Mouse (Mus musculus) yolk sac, embryonic 10.5 days (tissue): ENCODE data around the gene Rasip1.
A peak's percentile ranks its signal among the peaks of the same experiment; 100 is the strongest.

Experiments
- DNase-seq: peaks from one replicate; pipeline ENCODE4 v3.0.0-alpha.2; 2017; ENCODE audit warnings: low spot score

Rasip1 gene

DNA sequence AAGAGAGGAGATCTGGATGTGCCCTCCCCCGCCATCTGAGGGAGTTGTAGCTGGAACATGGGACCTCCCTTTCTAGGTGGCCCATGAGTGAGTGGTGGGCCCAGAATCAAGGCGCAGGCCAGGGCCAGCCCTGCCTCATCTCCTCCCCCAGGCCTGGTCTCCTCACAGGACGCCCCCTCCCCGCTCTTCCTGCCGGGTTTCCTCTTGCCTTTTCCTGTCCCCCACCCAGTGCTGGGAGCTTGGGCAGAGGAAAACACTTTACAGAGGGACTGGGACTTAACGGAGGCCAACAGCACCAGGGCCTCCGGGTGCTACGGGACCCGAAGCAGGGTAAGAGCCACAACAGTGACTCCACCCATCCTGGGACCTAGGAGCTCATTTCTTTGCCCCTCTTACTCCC, at the start of gene Rasip1:
Gene Rasip1 (plus strand): TSS at position 228 of the 400 bp plus-strand sequence.
- no peak for DNase-seq

DNA sequence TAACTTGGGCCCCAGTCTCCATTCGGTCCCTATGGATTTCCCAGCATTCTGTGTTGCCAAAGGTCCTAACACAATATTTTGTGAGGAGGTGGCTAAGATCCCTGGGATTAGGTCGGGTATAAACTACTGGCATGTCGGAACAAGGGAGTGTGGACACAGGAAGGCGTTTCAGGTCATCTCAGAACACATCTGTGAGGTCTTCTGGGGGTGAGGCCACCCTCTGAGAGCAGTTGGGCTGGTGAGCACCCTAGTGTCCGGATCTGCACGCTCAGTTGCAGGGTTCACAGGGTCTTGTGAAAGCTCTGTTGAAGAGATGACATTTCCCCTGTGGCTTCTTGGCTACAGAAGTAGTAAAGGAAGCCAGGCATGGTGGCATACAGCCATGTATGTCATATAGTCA, 41.4 kb upstream of the Rasip1 start:
- DNase-seq: no peak

DNA sequence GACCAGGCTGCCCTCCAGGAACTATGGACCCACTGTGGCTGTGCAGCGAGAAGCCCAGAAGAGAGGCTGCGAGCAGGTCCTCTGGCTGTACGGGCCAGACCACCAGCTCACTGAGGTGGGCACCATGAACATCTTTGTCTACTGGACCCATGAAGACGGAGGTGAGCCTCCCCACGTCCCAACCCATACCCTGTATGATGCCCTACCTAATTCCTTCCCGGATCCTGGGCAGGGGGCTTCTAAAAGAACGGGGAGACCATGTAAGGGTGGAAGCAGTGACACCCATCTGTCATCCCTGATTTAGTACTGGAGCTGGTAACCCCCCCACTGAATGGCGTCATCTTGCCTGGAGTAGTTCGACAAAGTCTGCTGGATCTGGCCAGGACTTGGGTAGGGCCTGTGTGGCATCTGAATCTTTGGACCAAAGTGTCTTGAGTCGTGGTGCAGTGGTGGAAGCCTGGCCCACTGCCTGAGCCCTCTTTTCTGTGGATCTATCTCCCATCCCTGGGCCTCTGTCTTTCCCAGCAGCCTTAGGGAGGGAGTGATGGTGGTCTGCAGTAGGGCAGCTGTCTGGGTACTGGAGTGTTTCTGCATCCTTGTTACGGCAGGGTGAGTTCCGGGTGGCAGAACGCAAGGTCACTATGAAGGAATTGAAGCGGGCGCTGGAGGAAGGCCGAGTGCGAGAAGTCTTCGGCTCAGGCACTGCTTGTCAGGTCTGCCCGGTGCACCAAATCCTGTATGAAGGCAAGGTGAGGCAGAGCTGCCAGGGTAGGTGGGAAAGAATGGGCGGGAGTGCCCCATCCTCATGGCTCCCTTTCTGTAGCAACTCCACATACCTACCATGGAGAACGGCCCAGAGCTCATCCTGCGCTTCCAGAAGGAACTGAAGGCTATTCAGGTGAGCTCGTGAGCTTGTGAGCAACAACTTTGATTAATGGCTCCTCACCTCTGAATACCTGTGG, 39.4 kb upstream of the Rasip1 start:
- no peak for DNase-seq

DNA sequence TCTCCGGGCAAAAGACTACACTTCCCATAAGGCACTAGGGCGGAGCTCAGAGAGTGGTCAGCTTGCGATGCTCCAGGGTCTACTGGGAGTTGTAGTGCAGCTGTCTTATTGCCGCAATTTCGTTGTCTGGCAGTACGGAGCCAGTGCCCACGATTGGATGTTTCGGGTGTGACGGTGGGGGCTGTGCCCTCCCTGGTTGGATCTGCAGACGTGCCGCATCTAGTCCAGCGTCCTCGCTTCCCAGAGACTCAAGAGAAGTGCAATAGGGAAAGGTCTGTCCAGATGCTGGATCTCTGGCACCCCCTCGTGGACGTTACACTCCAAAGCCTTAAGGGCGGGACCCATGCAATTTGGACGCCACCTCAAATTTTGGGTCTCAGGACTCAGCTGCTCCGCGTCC, 38.1 kb upstream of the Rasip1 start:
- peak; percentile 92 for DNase-seq

DNA sequence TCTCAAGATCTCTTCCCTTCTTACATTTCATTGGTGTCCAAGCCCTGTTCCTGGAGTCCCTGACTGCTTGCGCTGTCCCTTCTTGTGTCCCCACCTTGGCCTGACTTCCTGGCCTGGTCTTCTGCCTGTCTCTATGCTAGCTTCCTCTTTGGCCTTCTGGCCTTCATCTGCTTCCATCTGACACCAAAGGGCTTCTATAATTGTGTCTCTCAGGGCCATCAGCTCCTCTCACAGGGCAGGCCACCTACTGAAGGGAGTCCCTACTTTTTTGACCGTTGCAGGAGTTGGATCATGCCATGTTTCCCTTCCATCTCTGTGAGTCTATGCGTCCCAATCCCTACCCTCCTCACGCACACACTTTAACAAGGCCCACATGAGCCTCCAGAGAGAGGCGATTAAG, 37.4 kb upstream of the Rasip1 start:
- DNase-seq: no peak

DNA sequence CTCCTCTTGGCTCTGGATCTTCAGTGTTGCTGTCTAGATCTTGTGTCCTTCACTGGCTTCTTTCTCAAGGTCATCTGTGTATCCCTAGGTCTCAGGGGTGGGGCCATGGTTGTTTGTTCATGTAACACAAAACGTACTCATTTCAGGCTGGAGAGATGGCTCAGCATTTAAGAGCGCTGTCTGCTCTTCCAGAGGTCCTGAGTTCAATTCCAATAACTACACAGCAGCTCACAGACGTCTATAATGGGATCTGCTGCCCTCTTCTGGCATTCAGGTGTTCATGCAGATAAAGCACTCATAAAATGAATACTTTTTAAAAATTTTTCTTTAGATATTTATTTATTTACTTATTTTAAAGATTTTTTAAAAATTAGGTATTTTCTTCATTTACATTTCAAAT, 36.4 kb upstream of the Rasip1 start:
- DNase-seq: no peak

DNA sequence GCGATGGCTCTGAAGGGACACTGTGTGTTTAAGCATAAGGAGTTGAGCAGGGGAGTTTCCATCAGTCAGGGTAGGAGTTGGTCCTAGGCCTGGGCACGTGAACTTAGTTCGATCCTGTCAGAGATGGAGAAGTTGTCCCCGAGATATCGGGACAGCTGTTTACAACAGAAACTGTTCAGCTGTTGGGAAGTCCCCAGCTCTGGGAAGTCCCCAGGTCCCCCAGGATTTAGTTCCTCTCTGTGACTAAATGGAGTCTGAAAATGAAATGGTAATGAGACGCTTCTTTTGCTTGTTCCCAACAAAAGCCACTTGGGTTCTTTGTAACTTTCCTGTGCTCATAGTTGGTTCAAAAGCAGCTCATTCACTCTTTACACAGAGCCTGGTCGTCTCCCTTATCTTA, 35.4 kb upstream of the Rasip1 start:
- DNase-seq: no peak

DNA sequence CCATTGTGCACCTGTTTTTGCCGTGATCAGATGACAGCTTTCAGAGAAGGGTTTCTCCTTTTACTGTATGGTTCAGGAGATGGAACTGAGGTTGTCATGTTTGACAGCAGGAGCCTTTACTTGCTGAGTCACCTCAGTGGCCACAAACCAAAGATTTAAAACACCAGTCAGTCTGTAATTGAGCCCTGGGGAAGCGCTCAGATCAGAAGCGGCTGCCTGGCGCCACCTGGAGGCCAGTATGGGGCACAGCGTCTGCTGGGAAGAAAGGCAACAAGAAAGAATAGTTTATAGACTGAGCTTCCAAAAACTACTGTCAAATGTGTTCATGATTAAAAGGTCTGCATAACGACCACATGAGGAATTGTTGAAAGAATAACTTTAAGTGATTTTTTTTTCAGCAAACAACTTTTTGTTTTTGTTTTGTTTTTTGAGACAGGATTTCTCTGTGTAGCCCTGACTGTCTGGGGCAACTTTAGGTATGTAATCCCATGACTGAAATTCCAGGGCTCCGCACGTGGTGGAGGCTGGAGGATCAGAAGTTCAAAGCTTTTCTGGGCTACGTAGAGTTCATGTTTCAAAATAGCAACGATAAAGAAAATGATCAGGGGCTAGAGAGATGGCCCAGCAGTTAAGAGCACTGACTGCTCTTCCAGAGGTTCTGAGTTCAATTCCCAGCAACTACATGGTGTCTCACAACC, 34.0 kb upstream of the Rasip1 start:
- peak; percentile 58 for DNase-seq

DNA sequence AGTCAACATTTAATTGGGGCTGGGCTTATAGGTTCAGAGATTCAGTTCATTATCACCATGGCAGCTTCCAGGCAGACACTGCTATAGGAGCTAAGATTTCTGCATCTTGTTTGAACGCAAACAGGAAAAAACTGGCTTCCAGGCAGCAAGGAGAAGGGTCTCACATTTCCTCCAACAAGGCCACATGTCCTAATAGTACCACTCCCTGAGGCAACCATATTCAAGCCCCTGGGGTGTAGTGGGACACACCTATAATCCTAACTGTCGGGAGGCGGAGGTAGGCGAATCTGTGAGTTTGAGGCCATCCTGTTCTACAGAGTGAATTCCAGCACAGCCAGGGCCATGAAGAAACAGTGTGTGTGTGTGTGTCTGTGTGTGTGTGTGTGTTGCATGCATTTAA, 32.1 kb upstream of the Rasip1 start:
- DNase-seq: no peak

DNA sequence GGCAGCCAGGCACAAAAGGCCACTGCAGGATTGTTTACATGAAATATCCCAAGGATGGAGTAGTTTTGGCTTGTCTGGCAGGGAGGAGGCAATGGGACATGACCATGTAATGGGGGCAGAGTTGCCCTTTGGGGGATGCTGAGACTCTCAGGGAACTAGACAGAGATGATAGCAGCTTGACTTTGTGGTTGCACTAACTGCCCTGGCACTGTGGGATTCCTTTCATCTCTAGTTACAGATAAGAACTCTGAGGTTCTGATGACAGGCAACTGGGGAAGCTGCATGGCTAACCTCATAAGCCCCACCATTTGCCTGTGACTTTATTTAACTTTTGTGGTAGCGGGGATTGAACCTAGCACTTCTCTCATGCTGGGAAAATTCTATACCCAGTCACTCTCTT, 31.2 kb upstream of the Rasip1 start:
- no peak for DNase-seq

DNA sequence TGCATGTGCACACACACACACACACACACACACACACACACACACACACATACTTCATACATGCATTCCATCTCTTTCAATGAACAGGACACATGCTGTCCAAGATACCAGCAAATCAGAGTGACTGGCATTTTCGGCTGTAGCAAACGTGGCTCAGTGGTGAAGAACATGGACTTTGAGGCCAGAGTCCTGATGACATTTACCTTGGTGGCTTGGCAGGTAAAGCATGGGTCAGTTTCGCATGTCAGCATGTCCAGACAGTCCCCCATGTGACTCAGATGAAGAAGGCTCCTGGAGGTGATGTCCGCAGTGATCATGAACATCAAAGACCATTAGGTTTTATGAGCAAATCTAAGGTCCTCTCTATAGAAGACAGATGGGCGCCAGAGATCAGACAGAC, 30.3 kb upstream of the Rasip1 start:
- no peak for DNase-seq

DNA sequence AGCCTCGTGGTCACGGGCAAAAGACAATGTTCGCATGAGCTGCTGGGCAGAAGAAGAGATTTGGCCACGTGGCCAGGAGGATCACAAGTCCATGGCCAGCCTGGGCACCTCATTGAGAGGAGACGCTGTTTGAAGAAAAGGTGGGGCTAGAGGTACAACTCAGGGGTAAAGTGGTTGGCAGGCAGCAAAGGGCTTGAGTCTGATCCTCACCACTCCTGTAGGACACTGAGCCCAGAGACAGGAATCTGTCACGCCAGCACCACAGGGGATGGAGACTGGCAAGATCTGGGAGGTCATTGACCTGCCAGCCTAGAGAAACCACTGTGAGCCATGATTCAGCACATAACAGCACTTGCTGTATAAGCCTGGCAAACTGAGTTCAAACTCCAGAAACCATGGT, 29.8 kb upstream of the Rasip1 start:
- DNase-seq: no peak

DNA sequence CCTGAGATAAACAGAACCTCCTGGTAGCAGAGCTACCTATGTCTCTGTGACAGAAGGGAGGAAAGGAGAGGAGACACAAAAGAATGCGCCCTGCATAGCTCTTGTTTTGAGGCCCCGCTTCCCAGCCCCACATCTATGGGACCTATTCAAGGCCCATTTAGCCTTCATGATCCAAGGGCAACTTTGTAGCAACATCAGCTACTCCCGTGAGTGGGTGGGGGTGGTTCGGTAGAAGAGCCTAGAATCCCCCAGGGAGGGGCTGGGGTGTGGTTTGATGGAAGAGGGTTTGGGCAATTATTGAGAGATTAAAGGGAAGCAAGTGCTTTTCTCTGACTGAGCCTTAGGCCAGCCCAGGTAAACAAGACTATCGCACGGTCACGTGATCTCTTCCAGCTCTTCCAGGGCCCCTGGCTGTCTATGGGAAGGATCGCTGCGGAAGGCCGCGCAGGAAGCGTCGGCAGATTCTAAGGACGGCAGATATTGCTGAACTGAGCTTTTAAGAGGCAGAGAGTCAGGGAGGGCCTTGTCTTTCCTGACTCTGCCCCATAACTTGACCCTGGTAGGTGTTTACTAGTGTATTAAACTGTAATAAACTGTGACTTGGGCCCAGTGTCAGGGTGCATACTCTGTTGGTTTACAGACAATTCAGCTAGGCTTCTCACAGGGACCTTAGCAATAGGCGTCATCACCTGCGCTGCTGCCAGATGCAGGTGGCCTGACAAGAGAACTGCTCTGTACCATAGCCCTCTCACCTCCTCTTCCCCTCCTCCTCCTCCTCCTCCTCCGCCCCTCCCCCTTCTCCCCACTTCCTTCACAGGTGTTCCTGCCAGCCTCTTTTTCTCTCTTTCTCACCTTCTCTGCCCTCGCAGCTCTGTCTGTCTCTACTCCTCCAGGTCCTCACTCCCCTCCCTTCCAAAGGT, 28.1 kb upstream of the Rasip1 start:
- DNase-seq: peak; percentile 66

DNA sequence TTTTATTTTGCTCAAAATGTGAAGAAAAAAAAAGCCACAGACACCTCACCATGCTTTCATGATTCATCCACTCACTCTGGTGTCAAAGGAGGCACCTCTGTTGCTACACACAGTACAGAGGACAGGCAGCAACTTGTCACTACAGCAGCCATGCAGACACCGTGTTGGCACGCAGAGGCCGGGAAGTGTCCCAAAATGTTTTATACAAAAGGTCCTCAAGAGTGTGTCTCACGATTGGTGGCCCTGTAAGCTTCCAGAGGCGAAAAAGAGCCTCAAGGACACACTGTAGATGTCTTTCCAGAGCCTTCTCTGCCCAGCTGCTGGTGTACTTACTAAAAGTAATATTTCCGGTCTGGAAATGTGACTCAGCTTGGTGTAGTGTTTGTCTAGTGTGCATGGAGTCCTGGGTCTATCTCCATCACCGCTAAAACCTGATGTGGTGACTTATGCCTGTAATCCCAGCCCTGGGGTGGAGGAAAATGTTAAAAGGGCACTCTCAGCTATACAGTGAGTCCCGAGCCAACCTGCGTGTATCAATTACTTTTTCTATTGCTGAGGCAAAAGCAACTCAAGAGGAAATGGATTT, 21.5 kb upstream of the Rasip1 start:
- no peak for DNase-seq

DNA sequence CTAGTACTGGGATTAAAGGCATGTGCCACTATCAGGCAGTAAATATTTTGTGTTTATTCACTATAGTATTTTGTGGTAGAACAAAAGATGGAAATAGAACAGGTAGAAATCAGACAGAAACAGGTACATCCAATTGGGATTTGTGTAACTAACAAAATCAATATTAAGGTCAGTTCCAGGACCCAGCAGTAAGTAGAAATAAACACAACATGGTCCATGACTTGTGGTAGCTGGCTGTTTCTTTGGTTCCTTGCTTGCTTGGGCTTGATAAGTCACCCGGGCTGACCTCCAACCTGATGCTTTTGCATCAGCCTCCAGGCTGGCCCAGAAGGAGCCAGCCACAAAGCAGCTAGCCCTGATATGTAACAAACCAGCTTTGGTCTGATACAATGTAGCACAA, 17.8 kb upstream of the Rasip1 start:
- DNase-seq: no peak

DNA sequence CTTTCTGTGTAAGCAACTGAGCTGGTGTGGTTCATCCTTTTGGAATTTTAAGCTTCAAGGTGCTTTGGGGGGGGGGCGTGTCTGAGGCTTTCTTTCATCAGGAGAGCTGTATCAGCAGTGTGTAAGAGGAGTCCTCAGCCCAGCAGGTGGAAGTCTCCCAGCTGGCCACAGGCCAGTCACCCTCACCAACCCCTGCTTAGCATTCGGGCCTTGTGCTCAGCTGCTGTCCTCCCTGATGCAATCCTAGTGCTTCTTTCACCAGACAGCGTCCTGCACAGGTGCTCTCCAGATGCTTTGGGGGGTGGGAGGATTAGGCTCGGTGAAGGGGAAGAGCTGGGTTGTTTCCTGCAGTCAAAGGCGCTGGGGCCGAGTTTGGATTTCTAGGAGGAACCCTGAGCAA, 11.0 kb upstream of the Rasip1 start:
- DNase-seq: no peak

DNA sequence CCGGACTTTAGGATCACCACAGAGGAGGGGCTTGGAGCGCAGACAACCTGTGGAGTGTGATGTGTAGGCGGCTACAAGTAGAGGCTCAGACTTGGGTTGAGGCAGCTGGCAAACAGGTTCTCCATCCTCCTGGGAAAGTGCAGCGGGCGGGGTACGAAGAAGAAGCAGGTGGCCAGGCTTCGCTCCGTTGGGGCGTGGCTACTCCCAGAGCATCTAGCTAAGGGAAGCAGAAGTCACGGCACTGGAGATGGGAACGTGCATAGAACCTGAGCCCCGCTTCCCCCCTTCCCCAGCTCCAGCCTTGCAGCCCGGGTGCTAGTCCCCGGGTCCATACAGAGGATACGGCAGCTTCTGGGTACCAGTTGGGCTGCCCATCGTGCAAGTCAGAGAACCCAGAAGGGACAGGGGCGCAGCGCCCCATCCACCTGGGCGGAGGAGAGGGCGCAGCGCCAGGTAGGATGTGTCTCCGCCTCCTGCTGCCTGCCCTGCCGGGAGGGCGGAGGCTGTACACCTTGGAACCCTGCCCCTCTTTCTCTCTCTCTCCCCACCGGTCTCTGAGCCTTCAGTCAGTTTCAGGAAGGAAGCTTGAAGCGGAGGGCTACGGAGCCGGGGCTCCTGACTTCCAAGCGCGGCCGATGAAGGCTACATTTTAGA, 10.1 kb upstream of the Rasip1 start, which contains the start of gene Fut1:
Gene Fut1 (plus strand): TSS at position 248 of the 654 bp plus-strand sequence.
- no peak for DNase-seq

DNA sequence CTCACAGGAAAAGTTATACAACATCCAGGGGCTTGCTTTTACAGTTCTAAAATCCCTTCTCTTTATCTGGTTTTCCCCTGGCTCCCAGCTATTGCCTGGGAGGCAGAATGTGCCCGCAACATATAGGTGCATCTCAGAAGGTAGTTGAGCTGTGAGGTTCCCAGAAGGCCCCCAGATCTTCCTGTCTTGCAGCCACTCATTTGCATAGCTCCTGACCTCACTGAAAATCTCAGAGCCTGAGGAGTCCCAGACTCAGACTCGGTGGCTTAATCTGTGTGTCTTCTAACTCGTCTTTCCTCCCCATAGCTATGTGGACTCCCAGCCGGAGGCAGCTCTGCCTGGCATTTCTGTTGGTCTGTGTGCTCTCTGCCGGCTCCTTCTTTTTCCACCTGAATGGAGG, 9.0 kb upstream of the Rasip1 start:
- DNase-seq: no peak

DNA sequence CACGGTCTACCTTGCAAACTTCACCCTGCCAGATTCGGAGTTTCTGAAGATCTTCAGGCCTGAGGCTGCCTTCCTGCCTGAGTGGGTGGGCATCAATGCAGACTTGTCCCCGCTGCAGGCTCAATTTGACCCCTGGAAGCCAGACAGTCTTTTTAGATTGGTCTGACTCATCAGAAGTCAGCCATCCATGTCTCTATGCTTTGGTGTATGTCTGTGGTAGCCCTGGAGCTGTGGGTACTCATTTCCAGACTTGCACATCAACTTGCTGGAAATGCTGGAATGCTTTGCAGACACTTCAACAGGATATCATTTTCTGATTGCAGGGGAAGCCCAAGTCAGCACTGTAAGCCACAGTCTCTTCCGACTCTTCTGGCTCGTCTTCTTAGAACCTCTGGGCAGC, 7.7 kb upstream of the Rasip1 start:
- DNase-seq: no peak

DNA sequence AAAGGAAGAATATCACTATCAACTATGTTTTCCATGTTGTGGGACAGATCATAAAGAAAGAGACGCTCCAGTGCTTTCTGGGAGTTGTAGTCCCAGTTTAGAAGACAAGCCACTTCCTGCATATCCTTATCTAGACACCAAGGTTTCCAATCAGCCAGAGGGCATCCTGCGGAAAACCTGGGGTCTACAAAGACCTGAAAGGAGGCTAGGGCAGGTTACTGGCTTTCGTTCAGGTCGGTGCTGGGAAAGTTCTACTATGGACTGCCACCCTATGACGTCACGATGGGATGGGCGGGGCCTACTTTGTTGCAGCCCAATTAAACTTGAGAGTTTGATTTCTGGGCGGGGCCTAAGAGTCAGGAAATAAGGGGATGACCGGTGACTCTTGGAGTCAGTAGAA, 5.8 kb upstream of the Rasip1 start, which contains the start of gene Izumo1:
Gene Izumo1 (plus strand): TSS at position 369 of the 400 bp plus-strand sequence.
- peak; percentile 63 for DNase-seq

DNA sequence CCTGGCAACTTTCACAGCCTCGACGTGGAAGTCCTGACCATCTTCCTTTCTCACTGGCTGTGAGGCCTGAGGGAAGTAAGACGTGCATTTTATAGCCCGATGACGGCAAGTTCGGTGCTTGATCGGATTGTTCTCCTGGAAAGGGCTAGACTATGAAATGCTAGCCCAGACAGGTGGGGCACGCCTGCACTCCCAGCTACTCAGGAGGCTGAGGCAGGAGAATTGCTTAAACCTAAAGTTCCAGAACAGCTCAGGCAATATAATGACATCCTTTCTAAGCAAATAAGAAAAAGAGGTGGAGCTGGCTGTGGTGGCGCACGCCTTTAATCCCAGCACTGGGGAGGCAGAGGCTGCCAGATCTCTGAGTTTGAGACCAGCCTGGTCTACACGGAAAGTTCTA, 3.8 kb upstream of the Rasip1 start:
- no peak for DNase-seq
